Mouse (Mus musculus) midbrain, embryonic 11.5 days (tissue): ENCODE measurements at regions not wholly inside any gene's neighbourhood (a gene's known extent, or its start where the extent isn't known, plus 50 kb on each side); places are given as distances from the start of the nearest gene placed in this dataset.
"Not testable (repeated sequence)": the region's sequence is repeated elsewhere in the genome, so short reads cannot be mapped to it uniquely, and the experiment has no call there.

Source experiments
- ATAC-seq: fragments of 200-750 bp; cut with Nextera tagmentation; 2 replicates; pipeline ENCODE4 v1.8.0; 2017; ENCODE audit warnings: moderate TSS enrichment, moderate library complexity; ENCODE audit not compliant: low FRiP score
- DNase-seq: peaks from one replicate; pipeline ENCODE4 v3.0.0; 2015; ENCODE audit warnings: low spot score; ENCODE audit errors: missing footprints
- H3K27ac ChIP-seq: fragments of 300-500 bp; sonication (generic); 2 replicates; pipeline ENCODE4 v1.5.1; 2014; ENCODE audit warnings: low read depth, low read length
- H3K27me3 ChIP-seq: fragments of 300-500 bp; sonication (generic); 2 replicates; pipeline ENCODE4 v1.6.1; 2014; ENCODE audit warnings: mild to moderate bottlenecking, low read length, moderate library complexity, mixed read lengths; ENCODE audit not compliant: control insufficient read depth, insufficient read depth
- H3K36me3 ChIP-seq: fragments of 300-500 bp; sonication (generic); 2 replicates; pipeline ENCODE4 v1.6.1; 2014; ENCODE audit warnings: mild to moderate bottlenecking, low read length, moderate library complexity, mixed read lengths; ENCODE audit not compliant: control insufficient read depth, insufficient read depth
- H3K4me1 ChIP-seq: fragments of 300-500 bp; sonication (generic); 2 replicates; pipeline ENCODE4 v1.6.1; 2014; ENCODE audit warnings: low read length; ENCODE audit not compliant: control insufficient read depth, insufficient read depth
- H3K4me2 ChIP-seq: fragments of 300-500 bp; sonication (generic); 2 replicates; pipeline ENCODE4 v1.6.1; 2014; ENCODE audit warnings: mild to moderate bottlenecking, moderate library complexity
- H3K4me3 ChIP-seq: fragments of 300-500 bp; sonication (generic); 2 replicates; pipeline ENCODE4 v1.5.1; 2014; ENCODE audit warnings: low read depth, low read length
- H3K9ac ChIP-seq: fragments of 300-500 bp; sonication (generic); 2 replicates; pipeline ENCODE4 v1.6.1; 2014; ENCODE audit warnings: low read length
- H3K9me3 ChIP-seq: fragments of 300-500 bp; sonication (generic); 2 replicates; pipeline ENCODE4 v1.6.1; 2016; ENCODE audit warnings: low read length; ENCODE audit not compliant: control insufficient read depth
- WGBS: fragments of 180-500 bp; shearing (Covaris S2); extraction: QIAGEN DNeasy Blood & Tissue Kit; methylation state at CpG from one replicate; pipeline ENCODE4 v1.1.7; 2014; 5-methylcytosine and 5-hydroxymethylcytosine counted together

GRCm38 (mm10) chr3:117054711-117055110 lies 85.9 kb upstream of the Palmd start:
- H3K4me1 ChIP-seq, H3K9ac ChIP-seq, ATAC-seq, H3K27ac ChIP-seq, H3K27me3 ChIP-seq, DNase-seq, H3K36me3 ChIP-seq, H3K4me3 ChIP-seq, H3K9me3 ChIP-seq, H3K4me2 ChIP-seq: not testable (repeated sequence)
- WGBS, result 95% methylated on average over 3 of the region's 3 CpGs

GRCm38 (mm10) chr3:117051431-117051830 lies 82.6 kb upstream of the Palmd start:
- Histone ChIP-seq H3K9me3 (no peaks in the 10 kb centered on the region), H3K27ac (no peak overlapping the region), H3K4me1 (no peaks in the 10 kb centered on the region), H3K4me2 (no peak overlapping the region), H3K36me3 (no peaks in the 10 kb centered on the region), H3K9ac (no peak overlapping the region), H3K27me3 (no peaks in the 10 kb centered on the region), H3K4me3 (no peak overlapping the region)
- ATAC-seq (no peak), DNase-seq (no peak)
- WGBS, result 87% methylated on average over 3 of the region's 3 CpGs

- WGBS, result 73% methylated on average over 3 of the region's 3 CpGs
- H3K36me3 ChIP-seq, result no peaks in the 10 kb centered on the region
- no peak overlapping the region for H3K27ac ChIP-seq
- H3K4me3 ChIP-seq, result no peak overlapping the region
- H3K27me3 ChIP-seq, result no peaks in the 10 kb centered on the region
- ATAC-seq (no peak), DNase-seq (no peak)
- H3K9ac ChIP-seq, result no peak overlapping the region
- H3K9me3 ChIP-seq, result no peaks in the 10 kb centered on the region
- no peaks in the 10 kb centered on the region for H3K4me1 ChIP-seq
- no peak overlapping the region for H3K4me2 ChIP-seq
Measured at GRCm38 (mm10) chr3:117050909-117051308, 82.1 kb upstream of the Palmd start.

- no peaks in the 10 kb centered on the region for H3K9me3 ChIP-seq
- H3K4me3 ChIP-seq, result no peak overlapping the region
- no peak for ATAC-seq
- no peaks in the 10 kb centered on the region for H3K4me1 ChIP-seq
- WGBS, result 81% methylated on average over 3 of the region's 3 CpGs
- H3K27ac ChIP-seq, result no peak overlapping the region
- H3K27me3 ChIP-seq, result no peaks in the 10 kb centered on the region
- no peak overlapping the region for H3K4me2 ChIP-seq
- no peak overlapping the region for H3K9ac ChIP-seq
- H3K36me3 ChIP-seq, result no peaks in the 10 kb centered on the region
- no peak for DNase-seq
Measured at GRCm38 (mm10) chr3:117049410-117049809, 80.6 kb upstream of the Palmd start.

GRCm38 (mm10) chr3:117044809-117045208 lies 76.0 kb upstream of the Palmd start:
- WGBS, result 79% methylated on average over 4 of the region's 4 CpGs
- H3K4me3 ChIP-seq, result no peak overlapping the region
- H3K27ac ChIP-seq, result no peak overlapping the region
- no peaks in the 10 kb centered on the region for H3K4me1 ChIP-seq
- ATAC-seq (no peak), DNase-seq (no peak)
- no peaks in the 10 kb centered on the region for H3K27me3 ChIP-seq
- no peak overlapping the region for H3K4me2 ChIP-seq
- no peaks in the 10 kb centered on the region for H3K36me3 ChIP-seq
- no peaks in the 10 kb centered on the region for H3K9me3 ChIP-seq
- no peak overlapping the region for H3K9ac ChIP-seq

GRCm38 (mm10) chr3:117044304-117044703 lies 75.5 kb upstream of the Palmd start:
- 81% methylated on average over 2 of the region's 2 CpGs for WGBS
- no peaks in the 10 kb centered on the region for H3K9me3 ChIP-seq
- H3K4me3 ChIP-seq, result no peak overlapping the region
- H3K4me1 ChIP-seq, result no peaks in the 10 kb centered on the region
- no peak overlapping the region for H3K27ac ChIP-seq
- no peak overlapping the region for H3K9ac ChIP-seq
- H3K27me3 ChIP-seq, result no peaks in the 10 kb centered on the region
- DNase-seq, result no peak
- H3K36me3 ChIP-seq, result no peaks in the 10 kb centered on the region
- ATAC-seq, result no peak
- H3K4me2 ChIP-seq, result no peak overlapping the region

GRCm38 (mm10) chr3:117038928-117039300 lies 70.1 kb upstream of the Palmd start:
- no peaks in the 10 kb centered on the region for H3K27me3 ChIP-seq
- no peak overlapping the region for H3K4me2 ChIP-seq
- 86% methylated on average over 1 of the region's 1 CpGs for WGBS
- H3K36me3 ChIP-seq, result no peaks in the 10 kb centered on the region
- H3K9me3 ChIP-seq, result no peaks in the 10 kb centered on the region
- H3K4me1 ChIP-seq, result no peaks in the 10 kb centered on the region
- no peak overlapping the region for H3K4me3 ChIP-seq
- no peak for DNase-seq
- no peak overlapping the region for H3K9ac ChIP-seq
- no peak for ATAC-seq
- H3K27ac ChIP-seq, result no peak overlapping the region

- Histone ChIP-seq H3K27ac (no peak overlapping the region), H3K9me3 (no peaks in the 10 kb centered on the region), H3K9ac (no peak overlapping the region), H3K36me3 (no peaks in the 10 kb centered on the region), H3K4me2 (no peak overlapping the region), H3K4me1 (no peaks in the 10 kb centered on the region), H3K4me3 (no peak overlapping the region), H3K27me3 (no peaks in the 10 kb centered on the region)
- DNase-seq (no peak), ATAC-seq (no peak)
- 76% methylated on average over 4 of the region's 4 CpGs for WGBS
Measured at GRCm38 (mm10) chr3:117038280-117038927, 69.6 kb upstream of the Palmd start.
